Mouse (Mus musculus) embryo, embryonic 9.5 days (tissue): ENCODE data around the gene Tpp1.
"Not testable (repeated sequence)": the region's sequence is repeated elsewhere in the genome, so short reads cannot be mapped to it uniquely, and the experiment has no call there.

Source experiments
- DNase-seq: peaks from one replicate; pipeline ENCODE4 v3.0.0-alpha.2; 2017; ENCODE audit errors: extremely low spot score

Tpp1 gene

DNA sequence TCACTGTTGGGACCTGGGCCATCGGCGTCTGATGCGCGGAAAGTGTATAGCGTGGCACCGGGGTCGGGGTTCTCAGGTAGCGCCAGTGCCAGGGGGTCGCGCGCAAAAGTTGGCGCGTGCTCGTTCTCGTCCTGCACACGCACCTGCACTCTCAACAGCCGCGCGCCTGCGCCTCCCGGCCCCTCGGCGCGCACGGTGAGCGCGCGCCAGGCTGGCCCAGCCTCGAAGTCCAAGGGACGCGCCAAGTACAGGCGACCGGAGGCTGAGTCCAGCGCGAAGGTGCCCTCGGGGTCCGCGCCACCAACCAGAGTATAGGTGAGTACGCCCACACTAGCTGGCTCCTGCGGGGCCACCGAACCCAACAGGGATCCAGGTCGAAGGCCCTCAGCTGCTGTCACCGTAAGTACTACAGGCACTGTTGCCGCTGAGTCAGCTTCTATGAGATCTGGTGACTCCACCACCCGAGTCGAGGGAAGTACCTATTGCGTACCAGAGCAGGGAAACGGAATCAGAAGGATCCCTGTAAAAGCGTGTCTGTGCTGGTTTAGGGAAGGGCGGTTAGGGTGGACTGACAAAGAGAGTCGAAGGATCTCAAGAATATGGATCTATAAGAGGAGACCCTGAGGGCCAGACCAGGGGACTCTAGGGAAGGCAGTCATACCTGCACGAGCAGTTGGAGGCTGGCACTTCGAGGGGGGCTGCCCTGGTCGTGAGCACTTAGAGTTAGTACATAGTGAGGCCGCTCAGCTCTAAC lies 10.7 kb upstream of the Tpp1 start:
- no peak for DNase-seq

DNA sequence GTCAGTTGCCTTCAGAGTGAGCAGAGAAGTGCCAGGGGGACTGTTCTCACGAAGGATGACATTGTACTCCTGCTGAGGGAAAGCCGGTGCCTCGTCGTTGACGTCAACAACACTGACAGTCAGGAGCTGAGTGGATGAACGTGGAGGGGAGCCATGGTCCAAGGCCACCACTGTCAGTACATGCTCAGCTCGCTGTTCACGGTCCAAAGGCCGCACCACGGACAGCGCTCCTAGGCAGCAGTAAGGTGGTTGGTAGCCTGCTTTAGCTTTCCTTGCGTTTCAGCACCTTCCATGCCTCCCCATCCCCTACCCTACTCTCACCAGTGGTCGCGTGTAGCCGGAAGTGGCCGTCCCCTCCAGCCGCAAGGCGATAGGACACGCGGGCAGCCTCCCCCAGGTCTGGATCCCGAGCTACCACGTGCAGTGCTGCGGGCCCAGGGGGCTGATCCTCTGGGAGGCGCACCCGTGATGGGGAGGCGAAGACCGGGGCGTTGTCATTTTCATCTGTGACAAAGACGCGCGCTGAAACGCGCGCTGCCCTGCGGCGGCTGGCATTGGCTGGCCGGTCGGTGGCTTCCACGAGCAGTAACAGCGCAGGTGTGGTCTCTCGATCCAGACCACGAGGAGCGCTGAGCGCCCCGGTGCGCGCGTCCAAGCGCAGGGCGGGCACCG lies 9.9 kb upstream of the Tpp1 start:
- DNase-seq = no peak

DNA sequence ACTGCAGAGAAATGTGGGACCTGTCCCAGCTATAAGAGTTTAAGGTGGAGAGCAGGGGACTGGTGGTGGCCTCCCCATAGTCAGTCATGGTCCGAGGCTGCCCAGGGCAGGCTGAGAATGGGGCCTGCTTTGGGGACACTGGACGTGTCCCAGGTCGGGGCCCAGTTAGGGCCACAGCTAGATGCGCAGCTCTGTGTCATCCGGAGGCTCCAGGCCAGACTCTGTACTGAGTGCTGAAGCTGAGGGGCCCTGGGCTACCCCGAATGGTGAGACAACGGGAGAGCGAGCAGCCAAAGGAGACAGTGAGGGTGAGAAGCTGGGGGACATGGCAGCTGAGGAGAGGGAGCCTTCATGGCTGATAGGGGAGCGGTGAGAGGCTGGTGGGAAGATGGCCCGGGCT lies 1.2 kb upstream of the Tpp1 start:
- DNase-seq = no peak

DNA sequence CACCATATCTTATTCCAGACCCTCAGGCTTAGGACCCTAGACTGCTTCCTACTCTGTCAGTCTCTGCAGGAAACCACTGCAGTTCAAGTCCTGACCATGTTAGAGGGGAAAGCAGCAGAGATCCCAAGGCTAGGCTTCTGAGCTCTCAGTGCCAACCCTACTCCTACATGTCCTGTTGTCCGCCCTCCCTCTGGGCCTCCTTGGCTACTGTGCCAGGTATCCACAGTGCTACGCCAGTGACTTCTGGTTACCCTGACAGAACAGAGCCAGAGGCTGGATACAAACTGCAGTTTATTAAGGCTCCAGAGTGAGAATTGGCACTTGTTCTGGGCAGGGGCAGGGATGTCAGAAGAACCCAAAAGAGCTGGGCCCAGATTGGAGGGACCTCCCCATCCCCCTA lies 681 bp upstream of the Tpp1 start:
- no peak for DNase-seq

DNA sequence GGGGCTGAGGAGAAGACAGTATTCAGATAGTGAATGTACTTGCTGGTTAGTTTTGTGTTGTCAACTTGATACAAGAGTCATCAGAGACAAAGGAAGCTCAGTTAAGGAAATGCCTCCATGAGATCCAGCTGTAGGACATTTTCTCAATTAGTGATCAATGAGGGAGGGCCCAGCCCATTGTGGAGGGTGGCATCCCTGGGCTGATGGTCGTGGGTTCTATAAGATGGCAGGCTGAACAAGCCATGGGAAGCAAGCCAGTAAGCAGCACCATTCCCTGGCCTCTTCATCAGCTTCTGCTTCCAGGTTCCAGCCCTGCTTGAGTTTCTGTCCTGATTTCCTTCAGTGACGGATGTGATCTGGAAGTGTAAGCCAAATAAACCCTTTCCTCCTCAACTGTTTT lies 4.3 kb downstream of the Tpp1 start:
- DNase-seq = no peak

DNA sequence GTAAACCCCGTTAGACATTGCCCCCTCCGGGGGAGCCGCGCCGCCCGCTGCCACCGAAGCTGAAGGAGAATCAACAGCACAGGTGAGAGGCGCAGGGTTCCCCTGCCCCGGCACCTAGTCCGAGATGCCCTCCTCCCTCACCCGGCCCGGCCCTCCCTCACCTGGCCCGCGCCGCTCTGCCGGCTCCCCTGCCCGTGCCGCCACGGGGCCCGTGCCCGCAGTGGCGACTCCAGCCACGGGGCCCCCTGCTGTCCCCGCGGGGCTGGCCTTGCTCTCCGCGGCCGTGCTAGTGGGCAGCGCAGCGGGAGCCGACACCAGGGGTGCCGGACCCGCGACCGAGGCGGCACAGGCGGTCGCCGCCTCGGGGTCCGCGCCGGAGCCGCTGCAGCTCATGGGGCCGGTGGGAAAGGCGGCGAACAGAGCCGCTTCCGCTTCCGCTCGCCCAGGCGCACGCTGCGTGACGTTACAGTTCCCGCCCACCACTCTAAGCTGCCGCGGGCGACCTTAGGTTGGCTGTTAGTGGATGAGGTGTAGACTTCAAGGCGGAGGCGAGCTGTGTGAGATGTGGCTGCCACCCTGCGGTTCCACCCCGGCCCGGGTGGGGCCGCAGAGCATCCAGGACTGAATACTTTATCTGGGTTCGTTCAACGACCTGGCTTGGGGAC lies 8.0 kb downstream of the Tpp1 start, which contains the start of gene Taf10:
Taf10 (minus strand) TSS at position 436 of the 665 bp plus-strand sequence.
- DNase-seq = peak; percentile 88

DNA sequence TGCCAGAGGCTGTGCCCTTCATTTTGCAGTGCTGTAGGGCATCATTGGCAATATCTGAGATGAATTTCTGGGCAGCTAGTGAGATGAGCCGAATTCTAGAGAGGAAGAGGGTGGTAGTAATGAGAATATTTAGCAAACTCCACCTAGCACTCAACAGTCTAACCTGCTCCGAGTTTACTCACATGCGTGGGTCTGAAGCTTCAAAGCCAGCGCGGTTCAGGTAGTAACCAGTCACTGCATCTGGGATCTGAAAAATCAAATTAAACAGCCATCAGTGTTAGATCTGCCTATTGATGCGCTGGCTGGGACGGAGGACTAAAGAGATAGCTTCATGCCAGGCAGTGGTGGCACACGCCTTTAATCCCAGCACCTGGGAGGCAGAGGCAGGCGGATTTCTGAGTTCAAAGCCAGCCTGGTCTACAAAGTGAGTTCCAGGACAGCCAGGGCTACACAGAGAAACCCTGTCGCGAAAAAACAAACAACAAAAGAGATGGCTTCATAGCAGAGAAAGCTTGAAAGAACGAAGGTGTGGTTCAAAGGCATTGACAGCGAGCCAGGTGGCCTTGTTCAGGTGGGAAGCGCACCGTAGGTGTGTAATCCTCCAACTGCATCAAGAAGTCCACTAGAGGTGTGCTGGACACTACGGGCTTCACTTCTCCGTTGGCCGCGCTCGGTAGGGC lies 8.6 kb downstream of the Tpp1 start:
- not testable (repeated sequence) for DNase-seq

DNA sequence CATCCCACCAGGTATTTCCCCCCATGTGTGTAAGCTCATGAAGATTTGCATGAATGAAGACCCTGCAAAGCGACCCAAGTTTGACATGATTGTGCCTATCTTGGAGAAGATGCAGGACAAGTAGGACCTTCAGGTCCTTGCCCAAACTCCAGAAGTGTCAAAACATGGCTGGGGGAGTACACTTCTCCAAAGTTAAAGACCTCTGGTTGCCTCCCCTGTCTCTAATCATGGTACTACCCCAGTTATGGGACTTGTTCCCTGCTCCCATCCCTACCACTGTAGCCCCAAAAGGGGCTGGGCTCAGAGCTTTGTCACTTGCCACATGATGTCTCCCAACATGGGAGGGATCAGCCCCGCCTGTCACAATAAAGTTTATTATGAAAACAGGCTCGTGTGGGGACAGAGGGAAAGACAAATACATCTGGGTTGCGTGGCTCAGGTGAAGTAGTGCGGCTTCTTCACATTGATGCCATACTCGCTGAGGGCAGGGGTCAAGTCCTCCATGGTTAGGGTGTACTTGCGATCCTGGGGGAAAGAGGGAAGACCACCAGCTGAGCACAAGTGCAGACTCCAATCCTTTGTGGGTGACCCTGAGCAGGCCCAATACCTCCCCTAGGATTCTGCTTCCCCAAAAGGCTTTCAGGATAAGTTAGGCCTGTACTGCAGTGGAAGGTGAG lies 9.4 kb downstream of the Tpp1 start:
- not testable (repeated sequence) for DNase-seq

DNA sequence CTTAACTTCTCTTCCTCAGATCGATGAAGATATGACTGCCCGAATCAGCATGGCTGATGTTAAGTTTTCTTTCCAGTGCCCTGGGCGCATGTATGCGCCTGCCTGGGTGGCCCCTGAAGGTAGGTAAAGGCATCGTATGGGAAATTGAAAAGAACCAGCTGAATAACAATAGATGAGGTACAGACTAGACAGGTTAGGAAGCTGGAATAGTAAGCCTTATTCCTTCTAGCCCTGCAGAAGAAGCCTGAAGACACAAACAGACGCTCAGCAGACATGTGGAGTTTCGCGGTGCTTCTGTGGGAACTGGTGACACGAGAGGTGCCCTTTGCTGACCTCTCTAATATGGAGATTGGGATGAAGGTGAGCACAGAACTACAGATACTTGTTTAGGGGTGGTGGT lies 10.1 kb downstream of the Tpp1 start:
- no peak for DNase-seq

DNA sequence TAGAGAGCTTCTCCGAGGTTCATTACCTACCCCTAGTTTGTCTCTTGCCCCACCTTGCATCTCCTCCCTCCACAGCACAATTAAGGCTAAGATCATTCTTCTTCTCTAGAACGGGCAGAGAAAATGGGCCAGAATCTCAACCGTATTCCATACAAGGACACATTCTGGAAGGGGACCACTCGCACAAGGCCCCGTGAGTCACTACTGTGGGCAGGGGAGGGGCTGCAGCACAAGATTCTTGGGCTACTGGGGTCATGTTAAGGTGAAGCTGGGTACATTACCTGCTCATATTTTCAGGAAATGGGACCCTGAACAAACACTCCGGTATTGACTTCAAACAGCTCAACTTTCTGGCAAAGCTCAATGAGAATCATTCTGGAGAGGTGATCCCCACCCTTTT lies 11.2 kb downstream of the Tpp1 start:
- DNase-seq = no peak

DNA sequence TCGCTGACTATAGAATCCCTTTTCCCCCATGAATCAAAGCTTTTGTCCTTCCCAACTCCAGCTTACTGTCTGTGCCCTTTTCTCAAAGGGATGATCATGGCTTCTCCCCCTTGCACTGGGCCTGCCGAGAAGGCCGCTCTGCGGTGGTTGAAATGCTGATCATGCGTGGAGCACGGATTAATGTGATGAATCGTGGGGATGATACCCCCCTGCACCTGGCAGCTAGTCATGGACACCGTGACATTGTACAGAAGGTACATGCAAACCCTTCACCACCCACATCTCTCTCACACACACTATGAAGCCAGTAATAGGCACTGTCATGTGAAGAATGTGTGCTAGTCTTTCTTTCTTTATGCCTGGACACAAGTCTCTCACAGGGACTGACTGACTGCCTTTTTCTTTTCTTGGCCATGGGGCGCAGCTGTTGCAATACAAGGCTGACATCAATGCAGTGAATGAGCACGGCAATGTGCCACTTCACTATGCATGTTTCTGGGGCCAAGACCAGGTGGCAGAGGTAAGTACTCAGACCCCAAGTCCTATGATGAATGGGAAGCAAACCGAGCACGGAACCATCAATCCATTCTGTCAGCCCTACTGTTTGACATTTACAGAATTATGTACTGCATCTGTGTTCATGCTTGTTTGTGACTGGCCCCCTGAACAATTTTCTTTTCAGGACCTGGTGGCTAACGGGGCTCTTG lies 11.8 kb downstream of the Tpp1 start:
- DNase-seq = no peak

DNA sequence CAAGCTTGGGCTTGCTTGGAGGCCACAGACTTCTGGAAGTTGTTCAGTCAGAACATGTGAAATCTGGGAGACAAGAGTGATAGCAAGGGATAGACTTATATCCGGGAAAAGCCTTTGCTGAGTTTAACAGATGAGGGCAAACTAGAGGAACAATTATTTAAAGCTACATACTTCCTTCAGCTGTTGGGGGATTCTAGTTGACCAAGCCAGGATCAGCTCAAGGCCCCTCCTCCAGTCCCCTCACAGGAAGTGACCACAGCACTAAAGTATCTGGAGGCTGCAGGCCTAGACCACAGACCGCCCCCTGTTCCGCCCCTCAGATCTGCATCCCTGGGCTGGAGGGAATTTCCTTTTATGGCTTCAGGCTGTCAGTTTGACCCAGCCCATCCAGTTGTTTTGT lies 13.1 kb downstream of the Tpp1 start:
- peak; percentile 69 for DNase-seq

DNA sequence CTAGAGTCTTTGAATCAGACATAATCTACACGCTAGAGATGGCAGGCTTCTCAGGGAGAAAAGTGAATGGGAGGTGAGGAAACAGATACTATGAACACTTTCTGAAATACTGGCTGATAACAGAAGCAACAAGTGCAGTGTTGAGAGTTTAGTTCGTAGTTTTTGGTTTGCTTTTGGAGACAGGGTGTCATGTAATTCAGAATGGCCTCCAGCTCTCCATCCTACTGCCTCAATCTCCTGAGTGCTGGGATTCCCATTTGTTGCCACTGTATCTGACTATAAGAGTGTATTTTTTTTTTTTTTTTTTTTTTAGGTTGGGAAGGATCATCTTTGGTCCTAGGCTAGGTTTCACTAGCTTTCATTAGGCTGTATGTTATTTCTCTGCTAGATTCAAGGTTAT lies 13.7 kb downstream of the Tpp1 start:
- DNase-seq = no peak

DNA sequence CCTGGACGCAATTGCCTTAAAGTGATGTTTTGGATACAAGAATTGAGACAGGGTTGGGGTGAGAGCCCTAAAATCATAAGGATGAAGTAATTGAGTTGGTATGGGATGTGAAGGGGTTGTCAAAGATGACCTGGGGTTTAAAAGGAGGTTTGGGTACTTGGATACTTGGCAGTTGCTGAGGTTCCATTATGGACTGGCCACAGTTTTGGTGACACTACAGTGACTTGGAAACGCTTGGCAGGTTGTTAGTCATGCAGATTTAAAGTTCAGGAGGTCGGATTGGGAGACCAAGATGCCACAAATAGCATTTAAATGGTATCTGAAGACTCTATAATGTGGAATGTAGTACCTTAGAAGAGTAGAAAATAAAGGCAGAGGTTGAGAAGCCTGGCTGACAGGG lies 14.4 kb downstream of the Tpp1 start:
- no peak for DNase-seq

DNA sequence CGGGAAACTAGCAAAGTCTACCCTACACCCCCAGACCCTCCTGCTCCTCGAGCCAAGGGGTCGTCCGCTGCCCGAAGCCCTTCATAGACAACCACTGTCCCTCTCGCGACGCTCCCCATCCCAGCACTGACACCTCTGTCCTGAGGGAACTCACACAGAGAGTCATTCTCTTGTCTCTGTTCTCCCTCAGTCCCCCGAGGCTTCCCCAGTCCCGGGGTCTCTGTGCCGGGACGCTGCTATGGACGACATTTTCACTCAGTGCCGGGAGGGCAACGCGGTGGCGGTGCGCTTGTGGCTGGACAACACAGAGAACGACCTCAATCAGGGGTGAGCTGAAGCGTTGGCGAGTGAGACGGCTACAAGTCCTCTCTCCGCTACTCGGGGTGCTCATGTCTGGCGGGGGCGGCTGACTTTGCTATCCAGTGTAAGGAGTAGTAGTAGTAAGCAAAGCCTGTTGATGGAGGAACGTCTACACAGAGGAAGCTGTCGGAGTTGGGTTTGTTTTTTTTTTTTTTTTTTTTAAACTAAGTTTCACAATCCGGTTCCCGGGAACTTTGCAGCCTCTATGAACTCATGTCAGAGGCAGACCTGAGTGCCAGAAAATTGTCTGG lies 15.0 kb downstream of the Tpp1 start, which contains the start of gene Rrp8:
Rrp8 (minus strand) TSS at position 475 of the 611 bp plus-strand sequence.
- DNase-seq = no peak

DNA sequence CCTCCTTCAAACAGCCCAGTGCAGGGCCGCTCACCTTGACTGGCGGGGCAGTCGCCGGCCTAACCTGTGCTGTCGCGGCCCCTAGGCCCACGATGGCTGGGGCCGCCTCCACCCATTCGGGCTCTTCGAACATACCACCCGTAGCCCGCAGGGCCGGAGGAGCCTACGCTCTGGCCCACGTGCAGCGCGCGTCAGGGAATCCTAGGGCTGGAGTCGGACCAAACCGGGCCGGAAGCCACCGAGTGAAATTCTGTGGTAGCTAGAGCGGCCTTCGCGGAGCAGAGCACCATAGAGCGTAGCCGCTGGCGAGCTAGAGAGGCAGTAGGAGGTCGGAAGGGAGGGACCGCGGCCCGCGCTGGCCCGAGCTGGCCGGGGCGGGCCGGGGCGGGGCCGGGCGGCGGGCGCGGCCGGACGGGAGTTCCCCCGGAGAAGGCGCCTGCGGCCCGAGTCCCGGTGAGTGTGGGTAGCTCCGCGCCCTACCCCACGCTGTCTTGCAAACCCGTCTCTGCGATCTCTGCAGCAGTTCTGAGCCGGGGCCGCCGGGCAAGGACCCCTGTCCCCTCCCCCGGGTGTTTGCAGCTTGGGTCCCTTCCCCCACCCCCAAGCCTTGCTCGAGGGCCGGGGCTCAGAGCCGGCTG lies 15.7 kb downstream of the Tpp1 start, which contains the start of gene Ilk:
Ilk (plus strand) TSS at position 329 of the 638 bp plus-strand sequence.
- DNase-seq = peak; percentile 88

DNA sequence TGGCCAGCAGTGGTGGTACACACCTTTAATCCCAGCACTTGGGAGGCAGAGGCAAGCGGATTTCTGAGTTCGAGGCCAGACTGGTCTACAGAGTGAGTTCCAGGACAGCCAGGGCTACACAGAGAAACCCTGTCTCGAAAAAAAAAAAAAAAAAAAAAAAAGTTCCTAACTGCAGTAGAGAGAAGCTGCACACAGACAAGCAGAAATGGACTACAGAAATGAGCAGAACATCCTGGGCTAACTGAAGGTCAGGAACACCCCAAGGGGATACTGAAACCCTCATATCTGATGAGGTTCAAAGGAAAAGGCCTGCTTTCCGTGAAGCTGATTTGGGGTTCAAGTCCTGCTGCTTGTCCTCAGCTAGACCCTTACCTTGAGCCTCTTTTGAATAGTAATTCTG lies 16.6 kb downstream of the Tpp1 start:
- not testable (repeated sequence) for DNase-seq

DNA sequence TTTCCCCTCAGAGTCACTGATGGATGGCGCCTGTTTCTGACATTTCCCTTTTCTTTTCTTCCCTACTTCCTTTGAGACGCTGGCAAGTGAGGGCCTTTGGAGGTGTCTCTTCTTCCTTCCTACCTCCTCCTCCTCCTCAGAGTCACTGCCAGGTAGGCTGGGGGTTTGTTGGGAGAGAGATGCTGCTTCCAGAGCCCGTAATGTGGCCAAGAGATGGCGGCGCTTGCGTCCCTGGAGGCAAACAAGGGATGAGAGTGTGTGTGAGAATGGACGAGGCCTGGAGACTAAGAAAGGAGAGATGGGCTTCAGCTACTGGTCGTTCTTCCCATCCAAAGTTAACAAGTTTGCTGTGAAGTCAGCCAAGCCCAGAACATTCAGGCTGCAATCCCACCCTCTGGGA lies 17.2 kb downstream of the Tpp1 start:
- DNase-seq = no peak

DNA sequence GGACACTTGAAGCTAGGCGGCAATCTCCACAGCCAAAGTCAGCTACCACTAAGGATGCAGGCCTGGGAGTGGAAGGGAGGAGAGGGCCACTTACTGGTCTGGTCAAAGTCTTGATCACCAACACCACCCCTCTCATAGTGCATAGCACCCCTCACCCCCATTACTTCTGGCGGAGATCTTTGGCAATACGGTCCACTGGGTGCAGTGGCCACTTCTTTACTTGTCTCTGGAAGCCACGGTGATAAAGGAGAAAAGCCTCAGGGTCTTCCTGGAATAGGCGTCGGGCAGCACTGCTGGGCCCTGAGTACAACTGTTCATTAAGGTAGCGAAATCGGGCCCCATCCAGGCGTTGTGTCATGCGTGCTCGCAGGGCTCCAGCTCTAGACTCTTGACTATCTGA lies 18.2 kb downstream of the Tpp1 start:
- DNase-seq = no peak
